Mouse (Mus musculus) ES-Bruce4 (cell line): ENCODE measurements at regions not wholly inside any gene's neighbourhood (a gene's known extent, or its start where the extent isn't known, plus 50 kb on each side); places are given as distances from the start of the nearest gene placed in this dataset.
"Not testable (repeated sequence)": the region's sequence is repeated elsewhere in the genome, so short reads cannot be mapped to it uniquely, and the experiment has no call there.

Experiments
- H3K27ac ChIP-seq: 2 replicates; pipeline ENCODE4 v1.5.1; 2012; ENCODE audit warnings: low read length, inconsistent platforms; ENCODE audit not compliant: insufficient read depth
- H3K27me3 ChIP-seq: 2 replicates; pipeline ENCODE4 v1.6.1; 2012; ENCODE audit warnings: mild to moderate bottlenecking, low read length, inconsistent platforms; ENCODE audit not compliant: control insufficient read depth, poor library complexity, insufficient read depth, severe bottlenecking
- H3K36me3 ChIP-seq: 2 replicates; pipeline ENCODE4 v1.6.1; 2012; ENCODE audit warnings: inconsistent platforms, mild to moderate bottlenecking, low read length, moderate library complexity; ENCODE audit not compliant: control insufficient read depth, poor library complexity, insufficient read depth, severe bottlenecking
- H3K4me1 ChIP-seq: one replicate; pipeline ENCODE4 v1.8.1; 2011; ENCODE audit warnings: low read length; ENCODE audit not compliant: control insufficient read depth, insufficient read depth
- H3K4me3 ChIP-seq: 2 replicates; pipeline ENCODE4 v1.5.1; 2011; ENCODE audit warnings: low read depth, mild to moderate bottlenecking, low read length
- H3K9ac ChIP-seq: 2 replicates; pipeline ENCODE4 v1.6.1; 2012; ENCODE audit warnings: low read depth, mild to moderate bottlenecking, inconsistent platforms; ENCODE audit not compliant: poor library complexity, severe bottlenecking
- H3K9me3 ChIP-seq: replicated peaks from 2 replicates; pipeline ENCODE4 v1.6.1; 2012; ENCODE audit warnings: mild to moderate bottlenecking, low read length, inconsistent platforms; ENCODE audit not compliant: control insufficient read depth, poor library complexity, insufficient read depth, severe bottlenecking
- CTCF ChIP-seq: IDR thresholded peaks from one replicate; pipeline ENCODE4 v1.8.1; 2011; ENCODE audit warnings: low read depth, low read length
- EP300 ChIP-seq: IDR thresholded peaks from 2 replicates; pipeline ENCODE4 v1.6.1; 2011; ENCODE audit warnings: low read depth, low read length; ENCODE audit not compliant: insufficient read depth
- POLR2A ChIP-seq: IDR thresholded peaks from one replicate; pipeline ENCODE4 v1.8.1; 2011; ENCODE audit warnings: low read length; ENCODE audit not compliant: insufficient read depth

DNA sequence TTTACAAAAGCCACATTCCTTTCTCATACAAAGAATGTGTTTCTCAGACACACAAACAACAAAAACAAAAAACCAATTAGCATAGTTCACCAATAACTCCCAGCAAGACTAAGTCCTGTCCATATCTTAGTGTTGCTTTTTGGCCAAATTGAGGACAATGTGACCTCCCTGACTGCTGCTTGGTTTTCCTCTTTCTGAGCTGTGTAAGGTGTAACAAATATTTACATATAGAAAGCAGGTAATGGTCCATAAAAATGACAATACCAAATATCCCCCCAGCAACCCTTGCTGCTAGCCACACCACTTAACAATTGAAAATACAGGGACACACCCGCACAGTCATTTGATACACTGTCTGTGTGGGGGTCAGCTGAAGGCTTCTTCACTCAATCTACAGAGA, 534.7 kb upstream of the Slc8a1 start:
- Histone ChIP-seq H3K9me3 (no peaks in the 10 kb centered on the region), H3K36me3 (no peaks in the 10 kb centered on the region), H3K4me3 (no peak overlapping the region), H3K27ac (peak overlapping the region; percentile 77; the same call in 1 of the 2 replicates), H3K9ac (no peak overlapping the region), H3K27me3 (no peaks in the 10 kb centered on the region), H3K4me1 (no peaks in the 10 kb centered on the region)
- TF ChIP-seq POLR2A = no peak
- TF ChIP-seq EP300 = peak; percentile 45; the same call in 1 of the 2 replicates

DNA sequence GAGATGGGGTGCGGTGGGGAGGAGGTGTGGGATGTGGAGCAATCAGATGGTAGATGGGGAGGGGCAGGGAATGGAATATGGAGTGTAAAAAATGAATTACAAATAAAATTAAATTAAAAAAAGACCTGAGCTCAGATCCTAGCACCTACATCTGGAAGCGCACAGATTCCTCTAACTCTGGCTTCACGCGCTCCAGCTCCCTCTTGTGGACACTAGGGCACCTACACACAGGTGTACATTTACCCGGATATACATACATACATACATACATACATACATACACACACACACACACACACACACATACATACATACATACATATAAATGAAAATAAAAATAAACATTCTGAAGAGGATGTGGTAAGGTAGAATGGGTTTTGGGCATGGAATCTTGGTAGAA, 528.7 kb upstream of the Slc8a1 start:
- not testable (repeated sequence) for H3K27me3 ChIP-seq, H3K4me1 ChIP-seq, H3K27ac ChIP-seq, H3K9me3 ChIP-seq, H3K36me3 ChIP-seq, H3K4me3 ChIP-seq, H3K9ac ChIP-seq
- TF ChIP-seq CTCF = peak; percentile 40

DNA sequence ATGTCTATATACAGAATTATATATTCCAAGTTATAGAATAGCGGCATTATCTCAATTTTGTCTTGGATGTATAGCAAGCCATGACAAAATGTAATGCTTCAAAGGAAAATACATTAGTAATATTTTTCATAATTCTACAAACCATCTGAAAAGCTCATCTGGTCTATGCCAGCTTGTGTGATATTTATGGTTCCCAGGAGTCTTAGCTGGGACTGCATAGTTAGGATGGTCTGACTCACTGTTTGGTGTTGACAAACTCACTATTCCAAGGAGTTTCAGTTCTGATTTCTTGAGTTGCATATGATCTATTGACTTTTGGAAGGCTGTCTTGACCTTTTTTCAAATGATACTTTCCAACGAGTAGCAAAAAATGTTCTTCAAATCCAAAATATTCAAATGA, 514.2 kb upstream of the Slc8a1 start:
- no peaks in the 10 kb centered on the region for H3K9me3 ChIP-seq
- no peaks in the 10 kb centered on the region for H3K27me3 ChIP-seq
- TF ChIP-seq EP300 (no peak), POLR2A (no peak), CTCF (no peak)
- no peaks in the 10 kb centered on the region for H3K36me3 ChIP-seq
- H3K9ac ChIP-seq = no peak overlapping the region
- H3K4me3 ChIP-seq = no peak overlapping the region
- H3K27ac ChIP-seq = no peak overlapping the region
- no peaks in the 10 kb centered on the region for H3K4me1 ChIP-seq

DNA sequence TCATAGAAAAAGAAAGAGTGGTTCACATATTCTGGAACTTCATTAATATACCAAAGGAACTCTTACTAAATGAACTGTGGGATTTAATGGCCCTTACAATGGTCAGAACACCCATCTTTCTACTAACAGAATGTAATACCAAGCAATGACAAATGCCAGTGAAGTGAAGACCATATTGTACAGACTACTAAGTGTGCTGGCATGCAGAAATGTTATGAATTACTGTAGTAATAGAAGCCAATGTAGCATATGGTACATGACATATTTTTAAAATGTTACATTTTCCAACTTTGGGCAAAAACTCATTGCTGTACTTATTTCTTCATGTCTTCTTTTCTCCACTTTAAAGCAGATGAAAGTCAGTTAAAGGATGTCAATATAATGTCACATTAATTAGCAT, 513.7 kb upstream of the Slc8a1 start:
- no peak overlapping the region for H3K4me3 ChIP-seq
- H3K9me3 ChIP-seq = no peaks in the 10 kb centered on the region
- TF ChIP-seq POLR2A (no peak), CTCF (no peak), EP300 (no peak)
- H3K27ac ChIP-seq = no peak overlapping the region
- H3K9ac ChIP-seq = no peak overlapping the region
- no peaks in the 10 kb centered on the region for H3K4me1 ChIP-seq
- no peaks in the 10 kb centered on the region for H3K36me3 ChIP-seq
- H3K27me3 ChIP-seq = no peaks in the 10 kb centered on the region

DNA sequence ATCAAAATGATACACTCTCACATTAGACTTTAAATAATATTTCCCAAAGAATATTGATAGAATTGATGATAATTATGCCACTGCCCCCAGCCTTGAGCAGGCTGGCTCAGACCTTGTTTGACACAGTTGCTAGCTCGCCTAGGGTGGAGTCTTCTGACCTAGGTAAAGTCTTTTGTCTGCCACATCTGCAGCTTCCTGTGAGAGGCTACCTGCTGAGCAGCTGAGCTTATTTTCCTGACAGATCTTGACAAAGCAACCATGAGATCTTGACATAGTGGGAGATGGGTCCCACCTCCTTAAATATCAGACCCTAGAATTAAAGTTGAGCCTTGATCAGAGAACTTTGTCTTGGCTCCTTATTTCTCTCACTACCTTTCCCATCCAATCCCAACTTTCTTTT, 500.2 kb upstream of the Slc8a1 start:
- Histone ChIP-seq H3K9ac (no peak overlapping the region), H3K27me3 (no peaks in the 10 kb centered on the region), H3K36me3 (no peaks in the 10 kb centered on the region), H3K27ac (no peak overlapping the region), H3K4me1 (no peaks in the 10 kb centered on the region), H3K9me3 (no peaks in the 10 kb centered on the region), H3K4me3 (no peak overlapping the region)
- TF ChIP-seq CTCF (no peak), POLR2A (no peak), EP300 (no peak)

DNA sequence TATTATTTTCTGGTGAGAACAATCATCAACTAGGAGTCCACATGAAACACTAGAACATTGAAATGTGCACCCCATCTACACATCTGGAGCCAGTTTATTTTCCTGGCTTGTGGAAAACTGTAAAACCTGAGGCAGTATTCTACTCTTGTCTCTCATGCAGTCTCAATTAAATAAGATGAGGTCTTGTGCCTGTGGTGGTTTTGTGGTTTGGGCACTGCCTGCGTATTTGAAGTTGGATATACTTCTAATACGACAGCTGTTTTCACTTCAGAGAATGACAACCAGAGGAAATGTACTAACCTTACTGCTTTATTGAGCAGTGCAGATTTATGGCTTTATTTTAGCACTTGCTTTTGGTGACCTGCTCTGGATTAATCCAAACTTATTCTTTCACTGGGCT, 499.3 kb upstream of the Slc8a1 start:
- Histone ChIP-seq H3K9ac (no peak overlapping the region), H3K27ac (no peak overlapping the region)
- TF ChIP-seq EP300 = no peak
- no peak for TF ChIP-seq CTCF
- TF ChIP-seq POLR2A = no peak

More for the DNA sequence above, 499.3 kb upstream of the Slc8a1 start:
- Histone ChIP-seq H3K27me3 (no peaks in the 10 kb centered on the region), H3K36me3 (no peaks in the 10 kb centered on the region), H3K4me1 (no peaks in the 10 kb centered on the region), H3K4me3 (no peak overlapping the region), H3K9me3 (no peaks in the 10 kb centered on the region)
